Mouse (Mus musculus): Measurements from ENCODE around the gene 1700037H04Rik. TPM values are rescaled to one million over a fixed set of nuclear protein-coding genes. Genes with fewer than 3 reads are reported as not detected.

Gene 1700037H04Rik
- polyA plus RNA-seq, 1 experiment from 2014 or later, result 88.9 TPM

DNA sequence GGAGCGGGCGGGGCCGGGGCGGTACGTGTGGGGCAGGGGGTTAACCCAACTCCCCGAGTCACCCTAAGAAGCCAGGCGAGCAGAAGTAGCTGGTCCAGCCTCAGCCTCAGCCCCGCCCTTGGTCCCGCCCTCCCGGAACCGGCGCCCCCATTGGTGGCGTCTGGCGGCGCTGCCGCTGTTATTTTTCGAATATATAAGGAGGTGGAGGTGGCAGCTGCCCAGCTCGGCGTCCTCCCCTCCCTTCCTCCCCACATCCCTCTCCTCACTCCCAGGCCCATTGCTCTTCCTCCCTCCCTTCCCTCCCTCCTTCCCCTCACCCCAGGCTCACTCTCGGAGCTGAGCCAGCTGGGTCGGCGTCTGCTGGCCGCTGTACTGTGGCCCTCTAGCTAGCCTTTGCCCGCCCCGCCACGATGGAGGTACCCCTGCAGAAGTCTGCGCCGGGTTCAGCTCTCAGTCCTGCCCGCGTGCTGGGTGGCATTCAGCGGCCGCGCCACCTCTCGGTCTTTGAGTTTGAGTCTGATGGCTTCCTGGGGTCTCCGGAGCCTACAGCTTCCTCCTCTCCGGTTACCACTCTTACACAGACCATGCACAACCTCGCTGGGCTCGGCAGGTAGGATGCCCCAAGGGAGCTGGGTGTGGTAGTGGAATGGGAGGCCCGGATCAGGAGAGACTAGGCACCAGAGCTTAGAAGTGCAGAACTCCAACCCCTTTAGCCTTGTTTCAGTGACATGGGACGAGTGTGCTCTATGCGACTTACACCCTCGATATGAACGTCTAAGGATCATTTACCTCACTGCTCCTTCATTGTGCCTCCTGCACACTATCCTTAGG is 27.1 kb upstream of the 1700037H04Rik start, which contains the start of the genes Cdc25b and Spef1:
Cdc25b (plus strand) TSS at position 179 of the 831 bp plus-strand sequence.
Spef1 (minus strand) TSS at position 512 of the 831 bp plus-strand sequence.
- Histone ChIP-seq H3K4me2 (replicated peaks; ENCODE audit: low read depth, low read length) (peak within 1 kb of the TSS; percentile 78), H3K27ac (ENCODE audit: low read length) (peak within 1 kb of the TSS; percentile 62), H3K36me3 (ENCODE audit: control insufficient read depth, insufficient read depth, low read length) (peaks cover 7% of the 10 kb centered on the region; the same call in 1 of the 2 replicates), H3K9ac (replicated peaks; ENCODE audit: low read depth, low read length) (peak within 1 kb of the TSS; percentile 75), H3K4me1 (ENCODE audit: control insufficient read depth, insufficient read depth, low read length) (peaks cover 33% of the 10 kb centered on the region), H3K27me3 (ENCODE audit: control insufficient read depth, insufficient read depth, low read length) (no peaks in the 10 kb centered on the region), H3K9me3 (ENCODE audit: control insufficient read depth, low read depth, low read length) (no peaks in the 10 kb centered on the region), H3K4me3 (ENCODE audit: low read depth, low read length) (peak within 1 kb of the TSS; percentile 54)
- peak; percentile 92 for ATAC-seq (ENCODE audit: insufficient number of reproducible peaks, insufficient read depth, low FRiP score, low read depth)
- 1% methylated on average over 43 of the region's 43 CpGs for WGBS

DNA sequence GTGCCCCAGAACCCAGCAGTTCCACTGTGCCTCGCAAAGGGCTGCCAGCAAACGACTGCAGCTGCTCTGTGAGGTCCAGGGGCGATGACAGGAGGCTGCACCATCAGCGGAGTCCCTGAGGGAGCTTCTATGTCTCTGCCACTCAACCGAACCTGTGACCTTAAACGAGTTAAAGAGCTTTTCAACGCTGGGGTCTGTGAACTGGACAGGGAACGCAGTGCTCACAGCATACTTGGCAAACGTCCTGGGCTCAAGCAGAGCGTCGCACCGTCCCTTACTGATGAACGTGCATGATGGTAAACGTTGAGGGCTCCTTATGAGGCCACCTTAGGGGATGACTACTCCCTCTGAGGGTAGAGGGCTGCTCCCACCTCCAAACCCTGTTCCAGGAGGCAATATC is 26.5 kb upstream of the 1700037H04Rik start:
- H3K36me3 ChIP-seq (ENCODE audit: control insufficient read depth, insufficient read depth, low read length), result peaks cover 1% of the 10 kb centered on the region; the same call in 1 of the 2 replicates
- H3K27ac ChIP-seq (ENCODE audit: low read length), result peak overlapping the region; percentile 21; the same call in 1 of the 2 replicates
- H3K9ac ChIP-seq (replicated peaks; ENCODE audit: low read depth, low read length), result no peak overlapping the region
- peak overlapping the region; percentile 78 for H3K4me2 ChIP-seq (replicated peaks; ENCODE audit: low read depth, low read length)
- peak overlapping the region; percentile 54 for H3K4me3 ChIP-seq (ENCODE audit: low read depth, low read length)
- no peaks in the 10 kb centered on the region for H3K27me3 ChIP-seq (ENCODE audit: control insufficient read depth, insufficient read depth, low read length)
- WGBS, result 2% methylated on average over 14 of the region's 14 CpGs
- H3K4me1 ChIP-seq (ENCODE audit: control insufficient read depth, insufficient read depth, low read length), result peaks cover 33% of the 10 kb centered on the region
- no peak for ATAC-seq (ENCODE audit: insufficient number of reproducible peaks, insufficient read depth, low FRiP score, low read depth)
- H3K9me3 ChIP-seq (ENCODE audit: control insufficient read depth, low read depth, low read length), result no peaks in the 10 kb centered on the region

DNA sequence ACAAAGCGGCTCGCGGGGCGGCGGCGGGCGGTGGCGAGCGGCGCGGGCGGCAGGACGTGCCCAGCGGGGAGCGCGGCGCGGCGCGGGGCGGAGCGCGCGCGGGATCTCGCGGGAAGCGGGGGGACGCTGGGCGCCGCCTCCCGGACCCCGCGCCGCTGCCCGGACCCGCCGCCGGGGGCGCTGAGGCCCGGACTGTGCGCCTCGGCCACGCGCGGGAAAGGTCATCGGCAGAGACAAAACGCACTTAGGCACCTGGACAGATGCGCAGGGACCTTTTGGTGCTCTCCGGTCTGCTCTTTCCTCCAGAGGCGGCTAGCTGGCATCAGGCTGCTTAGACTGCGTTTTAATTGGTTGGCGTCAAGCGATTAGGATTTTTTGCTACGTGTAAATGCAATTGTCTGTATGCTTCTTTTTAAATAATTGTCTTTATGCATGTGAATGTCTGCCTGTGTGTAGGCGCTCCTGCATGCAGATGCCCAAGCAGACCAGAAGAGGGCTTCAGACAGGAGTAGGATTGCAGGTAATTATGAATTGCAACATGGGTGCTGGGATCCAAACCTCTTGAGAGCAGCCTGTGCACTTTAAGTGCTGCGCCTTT is 20.2 kb upstream of the 1700037H04Rik start, which contains the start of gene Cenpb:
Cenpb (minus strand) TSS at position 78 of the 598 bp plus-strand sequence.
- H3K27me3 ChIP-seq (ENCODE audit: control insufficient read depth, insufficient read depth, low read length), result no peaks in the 10 kb centered on the region
- peaks cover 29% of the 10 kb centered on the region for H3K4me1 ChIP-seq (ENCODE audit: control insufficient read depth, insufficient read depth, low read length)
- ATAC-seq (ENCODE audit: insufficient number of reproducible peaks, insufficient read depth, low FRiP score, low read depth), result peak; percentile 76
- H3K36me3 ChIP-seq (ENCODE audit: control insufficient read depth, insufficient read depth, low read length), result peaks cover 6% of the 10 kb centered on the region
- peak within 1 kb of the TSS; percentile 97 for H3K4me2 ChIP-seq (replicated peaks; ENCODE audit: low read depth, low read length)
- H3K9ac ChIP-seq (replicated peaks; ENCODE audit: low read depth, low read length), result peak within 1 kb of the TSS; percentile 93
- no peaks in the 10 kb centered on the region for H3K9me3 ChIP-seq (ENCODE audit: control insufficient read depth, low read depth, low read length)
- H3K27ac ChIP-seq (ENCODE audit: low read length), result peak within 1 kb of the TSS; percentile 92
- peak within 1 kb of the TSS; percentile 86 for H3K4me3 ChIP-seq (ENCODE audit: low read depth, low read length)
- WGBS, result 4% methylated on average over 37 of the region's 57 CpGs

DNA sequence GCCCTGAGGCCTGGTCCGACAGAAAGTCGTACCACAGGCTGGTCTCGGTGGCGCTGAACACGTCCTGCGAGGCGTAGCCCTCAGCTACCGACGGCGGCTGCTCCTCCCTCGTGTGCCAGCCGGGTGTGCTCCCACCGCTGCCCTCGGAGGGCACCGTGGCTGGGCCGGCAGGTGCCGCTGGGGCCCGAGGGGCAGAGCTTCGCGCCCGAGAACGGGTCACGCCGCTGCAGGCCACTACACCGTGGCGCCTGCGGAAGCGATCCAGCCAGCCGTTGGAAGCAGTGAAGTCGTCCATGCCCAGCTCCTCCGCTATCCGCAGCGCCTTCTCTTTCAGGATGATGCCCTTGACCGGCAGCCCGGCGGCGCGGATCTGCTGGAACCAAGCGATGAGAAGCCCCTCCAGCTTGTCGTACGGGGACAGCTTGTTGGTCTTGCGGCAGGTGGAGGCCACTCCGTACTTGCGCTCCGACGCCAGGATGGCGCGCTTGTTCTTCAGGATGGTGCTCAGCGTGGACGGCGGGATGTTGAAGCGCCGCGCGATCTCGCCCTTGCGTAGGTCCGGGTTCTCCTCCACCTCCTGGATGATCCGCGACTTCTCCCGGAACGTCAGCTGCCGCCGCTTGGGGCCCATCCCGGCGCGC is 19.5 kb upstream of the 1700037H04Rik start:
- H3K4me3 ChIP-seq (ENCODE audit: low read depth, low read length), result peak overlapping the region; percentile 86
- ATAC-seq (ENCODE audit: insufficient number of reproducible peaks, insufficient read depth, low FRiP score, low read depth), result peak; percentile 30
- H3K9me3 ChIP-seq (ENCODE audit: control insufficient read depth, low read depth, low read length), result no peaks in the 10 kb centered on the region
- H3K36me3 ChIP-seq (ENCODE audit: control insufficient read depth, insufficient read depth, low read length), result peaks cover 6% of the 10 kb centered on the region
- H3K27ac ChIP-seq (ENCODE audit: low read length), result peak overlapping the region; percentile 92
- H3K27me3 ChIP-seq (ENCODE audit: control insufficient read depth, insufficient read depth, low read length), result no peaks in the 10 kb centered on the region
- peak overlapping the region; percentile 93 for H3K9ac ChIP-seq (replicated peaks; ENCODE audit: low read depth, low read length)
- WGBS, result under 1% methylated on average over 67 of the region's 67 CpGs
- peak overlapping the region; percentile 97 for H3K4me2 ChIP-seq (replicated peaks; ENCODE audit: low read depth, low read length)
- H3K4me1 ChIP-seq (ENCODE audit: control insufficient read depth, insufficient read depth, low read length), result peaks cover 30% of the 10 kb centered on the region

DNA sequence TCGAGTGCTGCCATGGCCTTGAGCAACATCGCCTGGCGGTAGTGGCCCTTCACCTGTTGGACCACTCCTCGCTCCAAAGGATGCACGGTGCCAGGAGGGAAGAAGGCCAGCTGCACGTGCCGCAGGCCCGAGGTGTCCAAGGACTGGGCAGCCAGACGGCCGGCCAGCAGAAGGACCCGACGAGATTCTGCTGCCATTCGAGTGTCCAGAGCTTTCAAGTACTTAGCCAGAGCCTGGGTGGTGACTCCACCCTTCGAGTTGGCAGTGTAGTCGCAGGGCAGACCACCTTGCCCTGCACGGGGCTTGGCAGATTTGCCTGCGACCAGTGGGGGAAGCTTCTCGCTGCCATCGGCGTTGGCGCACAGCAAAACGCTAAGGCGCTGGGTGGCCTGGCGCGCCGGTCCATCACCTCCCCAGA is 19.0 kb upstream of the 1700037H04Rik start:
- H3K4me3 ChIP-seq (ENCODE audit: low read depth, low read length), result peak overlapping the region; percentile 86
- H3K9ac ChIP-seq (replicated peaks; ENCODE audit: low read depth, low read length), result peak overlapping the region; percentile 93
- H3K27ac ChIP-seq (ENCODE audit: low read length), result peak overlapping the region; percentile 92; the same call in 1 of the 2 replicates
- no peak for ATAC-seq (ENCODE audit: insufficient number of reproducible peaks, insufficient read depth, low FRiP score, low read depth)
- H3K9me3 ChIP-seq (ENCODE audit: control insufficient read depth, low read depth, low read length), result no peaks in the 10 kb centered on the region
- H3K4me2 ChIP-seq (replicated peaks; ENCODE audit: low read depth, low read length), result peak overlapping the region; percentile 97
- 22% methylated on average over 26 of the region's 26 CpGs for WGBS
- H3K36me3 ChIP-seq (ENCODE audit: control insufficient read depth, insufficient read depth, low read length), result peaks cover 6% of the 10 kb centered on the region
- H3K4me1 ChIP-seq (ENCODE audit: control insufficient read depth, insufficient read depth, low read length), result peaks cover 36% of the 10 kb centered on the region
- H3K27me3 ChIP-seq (ENCODE audit: control insufficient read depth, insufficient read depth, low read length), result no peaks in the 10 kb centered on the region

DNA sequence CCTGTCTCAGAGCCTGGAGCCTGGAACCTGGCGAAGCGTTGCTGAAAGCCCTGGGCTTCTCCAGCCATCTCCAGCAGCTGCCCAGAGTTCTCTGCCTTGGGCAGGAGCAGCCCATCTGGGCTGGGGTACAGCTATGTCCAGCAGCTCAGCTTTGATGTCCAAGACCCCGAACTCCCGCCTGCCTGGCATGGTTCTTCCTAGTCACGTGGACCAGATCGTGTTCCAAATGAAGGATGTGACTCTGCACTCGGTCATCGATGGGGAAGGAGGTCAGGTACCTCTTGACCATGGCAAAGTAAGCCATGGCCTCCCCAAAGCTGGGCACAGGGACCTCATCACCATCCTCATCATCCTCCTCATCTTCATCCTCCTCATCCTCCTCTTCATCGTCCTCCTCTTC is 18.1 kb upstream of the 1700037H04Rik start:
- peak overlapping the region; percentile 86 for H3K4me3 ChIP-seq (ENCODE audit: low read depth, low read length)
- H3K36me3 ChIP-seq (ENCODE audit: control insufficient read depth, insufficient read depth, low read length), result peaks cover 6% of the 10 kb centered on the region
- peak overlapping the region; percentile 93; the same call in 1 of the 2 replicates for H3K9ac ChIP-seq (replicated peaks; ENCODE audit: low read depth, low read length)
- no peak for ATAC-seq (ENCODE audit: insufficient number of reproducible peaks, insufficient read depth, low FRiP score, low read depth)
- no peaks in the 10 kb centered on the region for H3K27me3 ChIP-seq (ENCODE audit: control insufficient read depth, insufficient read depth, low read length)
- 78% methylated on average over 9 of the region's 9 CpGs for WGBS
- peaks cover 36% of the 10 kb centered on the region for H3K4me1 ChIP-seq (ENCODE audit: control insufficient read depth, insufficient read depth, low read length)
- peak overlapping the region; percentile 97 for H3K4me2 ChIP-seq (replicated peaks; ENCODE audit: low read depth, low read length)
- H3K9me3 ChIP-seq (ENCODE audit: control insufficient read depth, low read depth, low read length), result no peaks in the 10 kb centered on the region
- H3K27ac ChIP-seq (ENCODE audit: low read length), result peak overlapping the region; percentile 82

DNA sequence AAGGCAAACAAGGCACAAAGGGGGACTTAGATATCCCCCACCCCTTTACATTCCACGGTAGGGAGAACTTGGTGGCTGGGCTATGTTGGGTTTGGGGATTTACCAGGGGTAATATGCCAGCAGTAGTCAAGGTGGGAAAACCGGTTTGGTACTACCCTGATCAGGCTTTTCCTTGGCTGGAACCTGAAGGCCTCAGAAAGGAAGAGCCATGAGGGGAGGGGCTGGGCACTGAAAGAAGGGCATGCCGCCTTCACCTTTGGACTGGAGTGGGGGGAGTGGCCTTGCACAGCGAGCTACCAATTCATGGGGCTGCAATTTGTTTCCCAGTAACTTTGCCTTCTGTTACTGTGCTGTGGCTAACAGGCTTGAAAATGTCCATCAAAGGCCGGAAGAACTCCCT is 16.6 kb upstream of the 1700037H04Rik start:
- WGBS, result 57% methylated on average over 5 of the region's 5 CpGs

DNA sequence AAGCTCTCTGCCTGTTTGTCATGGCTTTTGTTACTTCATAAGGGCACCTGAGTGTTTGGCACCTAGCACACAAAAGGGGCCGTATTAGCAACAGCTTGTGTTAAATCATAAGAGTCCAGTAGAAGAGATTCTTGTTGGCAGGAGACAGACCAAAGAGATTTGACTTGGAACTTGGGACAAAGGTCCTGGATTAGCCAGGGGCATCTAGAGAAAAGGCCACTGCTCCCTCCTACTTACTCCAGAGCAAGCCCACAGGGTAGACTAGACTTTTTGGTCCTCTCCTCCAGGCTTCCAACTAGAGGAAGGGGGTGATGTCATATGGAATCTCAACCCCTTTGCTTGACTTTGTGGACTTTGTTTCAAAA is 16.0 kb upstream of the 1700037H04Rik start:
- Histone ChIP-seq H3K4me2 (replicated peaks; ENCODE audit: low read depth, low read length) (peak overlapping the region; percentile 97), H3K27ac (ENCODE audit: low read length) (peak overlapping the region; percentile 76), H3K4me3 (ENCODE audit: low read depth, low read length) (no peak overlapping the region), H3K36me3 (ENCODE audit: control insufficient read depth, insufficient read depth, low read length) (peaks cover 6% of the 10 kb centered on the region), H3K4me1 (ENCODE audit: control insufficient read depth, insufficient read depth, low read length) (peaks cover 36% of the 10 kb centered on the region), H3K9ac (replicated peaks; ENCODE audit: low read depth, low read length) (no peak overlapping the region), H3K27me3 (ENCODE audit: control insufficient read depth, insufficient read depth, low read length) (peaks cover 12% of the 10 kb centered on the region; the same call in 1 of the 2 replicates), H3K9me3 (ENCODE audit: control insufficient read depth, low read depth, low read length) (no peaks in the 10 kb centered on the region)
- 91% methylated on average over 1 of the region's 1 CpGs for WGBS
- no peak for ATAC-seq (ENCODE audit: insufficient number of reproducible peaks, insufficient read depth, low FRiP score, low read depth)

More for the DNA sequence above, 16.6 kb upstream of the 1700037H04Rik start:
- Histone ChIP-seq H3K4me2 (replicated peaks; ENCODE audit: low read depth, low read length) (peak overlapping the region; percentile 97), H3K36me3 (ENCODE audit: control insufficient read depth, insufficient read depth, low read length) (peaks cover 6% of the 10 kb centered on the region), H3K4me1 (ENCODE audit: control insufficient read depth, insufficient read depth, low read length) (peaks cover 36% of the 10 kb centered on the region), H3K9me3 (ENCODE audit: control insufficient read depth, low read depth, low read length) (no peaks in the 10 kb centered on the region), H3K27me3 (ENCODE audit: control insufficient read depth, insufficient read depth, low read length) (0 out of 2 replicates have a peak, but pooled peaks cover 7% of the 10 kb centered on the region), H3K4me3 (ENCODE audit: low read depth, low read length) (no peak overlapping the region), H3K27ac (ENCODE audit: low read length) (peak overlapping the region; percentile 82), H3K9ac (replicated peaks; ENCODE audit: low read depth, low read length) (no peak overlapping the region)
- peak; percentile 49 for ATAC-seq (ENCODE audit: insufficient number of reproducible peaks, insufficient read depth, low FRiP score, low read depth)

Measured in stomach, embryonic 14.5 days (tissue).